Mouse (Mus musculus): ENCODE results near the gene Rbm5.

DNA sequence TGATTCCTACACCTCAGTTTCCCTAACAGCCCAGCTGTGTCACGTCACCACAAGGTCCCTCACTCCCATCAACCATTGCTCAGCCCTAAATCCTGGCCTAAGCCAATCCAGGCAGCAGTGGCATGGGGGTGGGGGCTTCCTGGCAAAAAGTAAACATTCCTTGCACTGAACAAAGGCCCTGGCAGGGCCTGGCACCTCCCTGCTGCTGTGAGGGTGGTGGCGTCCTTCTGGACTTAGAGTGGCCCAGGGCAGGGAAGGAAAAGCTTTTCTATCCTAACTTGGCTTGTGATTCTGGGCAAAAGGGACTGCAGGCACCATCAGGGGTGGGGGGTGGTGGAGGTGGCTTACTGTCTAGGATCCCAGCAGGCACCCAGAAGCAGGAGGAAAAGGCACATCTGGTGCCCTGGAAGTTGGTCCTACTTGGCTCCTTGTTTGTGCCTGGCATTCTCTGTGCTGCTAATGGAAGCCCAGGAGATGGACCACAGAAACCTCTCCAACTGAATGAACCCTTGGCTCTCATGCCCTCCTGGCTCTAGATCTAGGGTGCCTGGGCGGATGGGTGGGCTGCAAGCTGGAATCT is 68.1 kb downstream of the Rbm5 start:
- no peak for TF ChIP-seq CTCF (IDR thresholded peaks at IDR 0.05; ENCODE audit: low read depth, low read length)
- no peak for TF ChIP-seq POLR2A (IDR thresholded peaks at IDR 0.05; ENCODE audit: borderline replicate concordance, low read depth, low read length)

Measured in bone marrow macrophage, adult 2 months (primary cell).